Mouse (Mus musculus) embryo, embryonic 9.5 days (tissue): ENCODE results near the gene Gm38392.
"Not testable (repeated sequence)": the region's sequence is repeated elsewhere in the genome, so short reads cannot be mapped to it uniquely, and the experiment has no call there.

Experiments used
- DNase-seq: peaks from one replicate; pipeline ENCODE4 v3.0.0-alpha.2; 2017; ENCODE audit errors: extremely low spot score

The Gm38392 gene

DNA sequence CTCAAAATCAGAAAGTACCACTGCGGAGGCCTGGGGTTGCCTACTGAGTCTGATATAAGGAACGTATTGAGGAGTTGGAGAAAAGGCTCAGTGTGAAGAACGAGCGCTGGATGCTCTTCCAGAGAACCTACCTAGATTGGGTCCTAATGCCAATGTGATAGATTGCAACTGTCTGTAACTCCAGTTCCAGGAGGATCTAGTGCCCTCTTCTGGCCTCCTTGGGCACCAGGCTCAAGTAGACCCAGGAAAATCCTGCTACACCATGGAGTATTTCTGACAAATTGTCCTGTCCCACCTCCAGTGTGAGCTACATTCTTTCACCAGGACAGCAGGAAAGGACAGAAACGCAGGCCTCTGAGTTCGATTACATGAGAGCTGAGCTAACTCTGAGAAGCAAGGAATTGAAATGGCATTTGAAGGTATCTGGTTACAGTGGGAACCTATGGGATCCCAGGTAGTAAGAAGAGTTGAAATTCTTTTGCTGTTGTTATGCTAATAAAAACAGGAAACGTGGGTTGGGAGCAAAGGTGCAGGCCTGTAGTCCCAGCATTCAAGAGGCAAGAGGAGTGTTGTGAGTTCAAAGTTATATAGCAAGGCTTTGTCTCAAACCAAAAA lies 10.4 kb downstream of the Gm38392 start:
- no peak for DNase-seq

DNA sequence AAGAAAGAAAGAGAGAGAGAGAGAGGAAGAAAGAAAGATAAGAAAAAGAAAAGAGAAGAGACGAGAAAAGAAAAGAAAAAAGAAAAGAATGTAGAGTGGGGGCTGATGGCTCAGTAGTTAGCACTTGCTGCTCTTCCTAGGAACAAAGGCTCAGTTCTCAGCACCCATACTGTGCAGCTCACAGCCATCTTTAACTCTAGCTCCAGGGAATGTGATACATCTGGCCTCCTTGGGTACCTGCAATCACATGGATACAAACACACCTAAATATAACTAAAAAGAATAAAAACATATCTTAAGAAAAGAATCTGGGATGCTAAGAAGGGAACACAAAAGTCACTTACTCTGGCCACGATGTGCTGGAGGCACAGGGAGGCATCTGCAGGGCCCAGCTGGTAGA lies 10.9 kb downstream of the Gm38392 start:
- DNase-seq: no peak

DNA sequence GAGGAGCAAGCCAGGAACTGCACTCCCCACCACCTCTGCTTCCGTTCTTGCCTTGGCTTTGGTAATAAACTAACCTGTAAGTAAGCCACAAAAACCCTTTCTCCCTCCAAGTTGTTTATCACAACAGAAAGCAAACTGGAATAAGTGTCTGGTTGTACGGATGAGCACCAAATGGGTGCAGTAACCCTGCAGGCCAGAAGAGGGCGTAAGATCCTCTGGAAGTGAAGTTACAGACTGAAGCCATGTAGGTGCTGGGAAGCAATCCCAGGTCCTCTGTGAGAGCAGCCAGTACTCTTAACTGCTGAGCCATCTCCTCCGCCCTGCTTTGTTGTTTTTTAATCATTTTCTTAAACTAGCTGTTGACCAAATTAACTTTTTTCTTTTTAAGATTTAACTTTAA lies 13.0 kb downstream of the Gm38392 start:
- no peak for DNase-seq

DNA sequence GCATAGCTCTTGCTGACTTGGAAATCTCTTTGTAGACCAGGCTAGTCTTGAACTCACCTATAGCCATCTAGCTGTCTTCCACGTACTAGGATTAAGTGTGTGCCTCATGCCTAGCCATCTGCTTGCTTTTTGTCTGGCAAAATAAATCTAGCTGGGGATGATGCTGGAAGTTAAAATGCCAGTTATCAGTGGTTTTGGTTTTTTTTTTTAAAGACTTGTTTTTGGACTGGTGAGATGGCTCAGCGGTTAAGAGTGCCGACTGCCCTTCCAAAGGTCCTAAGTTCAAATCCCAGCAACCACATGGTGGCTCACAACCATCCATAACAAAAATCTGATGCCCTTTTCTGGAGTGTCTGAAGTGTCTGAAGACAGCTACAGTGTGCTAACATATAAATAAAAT lies 15.2 kb downstream of the Gm38392 start:
- DNase-seq: no peak

DNA sequence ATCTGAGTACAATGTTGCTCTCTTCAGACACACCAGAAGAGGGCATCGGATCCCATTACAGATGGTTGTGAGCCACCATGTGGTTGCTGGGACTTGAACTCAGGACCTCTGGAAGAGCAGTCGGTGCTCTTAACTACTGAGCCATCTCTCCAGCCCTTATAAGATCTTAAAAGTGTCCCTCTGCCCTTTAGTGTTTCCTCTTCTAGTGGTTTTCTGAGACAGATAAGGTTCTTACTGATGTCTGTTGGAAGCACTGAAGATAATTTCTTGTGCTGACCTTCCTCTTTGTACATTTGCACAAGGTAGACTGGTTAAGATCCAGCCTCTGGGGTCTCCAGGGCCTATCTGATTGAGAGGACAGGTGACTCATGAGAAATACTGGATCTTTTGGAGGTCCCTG lies 15.7 kb downstream of the Gm38392 start:
- not testable (repeated sequence) for DNase-seq

DNA sequence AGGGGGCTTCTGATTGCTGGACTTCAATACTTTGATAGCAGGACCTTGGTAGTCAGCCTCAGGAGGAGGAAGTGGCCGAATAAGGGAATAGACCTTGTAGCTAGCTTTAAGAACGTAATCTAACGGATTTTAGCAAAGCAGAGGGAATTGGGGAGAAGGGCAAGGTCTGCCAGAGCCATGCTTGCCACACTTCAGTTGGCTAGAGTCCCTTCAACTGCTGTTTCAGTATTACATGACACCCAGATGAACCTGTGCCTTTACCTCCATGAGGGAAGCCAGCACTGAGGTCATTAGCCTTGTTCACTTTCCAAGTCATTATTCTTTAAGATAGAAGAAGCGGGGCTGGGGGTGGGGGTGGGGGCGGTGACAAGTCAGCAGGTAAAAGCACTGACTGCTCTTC lies 18.0 kb downstream of the Gm38392 start:
- no peak for DNase-seq

DNA sequence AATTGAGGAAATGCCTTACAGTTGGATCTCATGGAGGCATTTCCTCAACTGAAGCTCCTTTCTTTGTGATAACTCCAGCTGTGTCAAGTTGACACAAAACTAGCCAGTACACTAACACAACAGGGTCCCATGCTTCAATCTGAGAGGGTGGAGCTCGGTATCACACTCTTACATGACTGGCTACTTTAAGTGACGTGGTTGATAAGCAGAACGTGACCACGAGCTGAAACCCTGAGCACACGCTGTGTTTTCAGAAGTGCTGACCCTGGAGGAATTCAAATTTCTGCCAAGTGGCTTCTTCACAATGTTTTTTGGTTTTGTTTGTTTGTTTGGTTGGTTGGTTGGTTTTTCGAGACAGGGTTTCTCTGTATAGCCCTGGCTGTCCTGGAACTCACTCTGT lies 19.0 kb downstream of the Gm38392 start:
- not testable (repeated sequence) for DNase-seq

DNA sequence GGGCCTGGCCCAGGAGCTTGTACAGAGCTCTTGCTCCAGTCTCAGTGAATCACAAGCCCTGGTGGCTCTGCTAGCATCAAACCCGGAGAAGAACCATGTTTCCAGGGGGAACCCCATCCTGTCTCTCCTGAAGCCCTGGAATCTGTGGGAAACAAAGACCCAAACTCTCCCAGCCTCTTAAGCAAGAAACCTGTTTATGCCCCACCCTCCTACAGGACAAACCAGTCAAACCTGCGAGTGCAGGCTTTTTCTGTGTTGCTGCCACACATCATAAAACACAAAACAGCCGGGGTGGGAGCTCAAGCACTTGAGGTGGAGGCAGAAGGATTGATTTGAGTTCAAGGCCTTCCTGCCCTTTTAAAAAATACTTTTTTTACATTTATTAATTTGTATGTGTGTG lies 24.7 kb downstream of the Gm38392 start:
- no peak for DNase-seq

DNA sequence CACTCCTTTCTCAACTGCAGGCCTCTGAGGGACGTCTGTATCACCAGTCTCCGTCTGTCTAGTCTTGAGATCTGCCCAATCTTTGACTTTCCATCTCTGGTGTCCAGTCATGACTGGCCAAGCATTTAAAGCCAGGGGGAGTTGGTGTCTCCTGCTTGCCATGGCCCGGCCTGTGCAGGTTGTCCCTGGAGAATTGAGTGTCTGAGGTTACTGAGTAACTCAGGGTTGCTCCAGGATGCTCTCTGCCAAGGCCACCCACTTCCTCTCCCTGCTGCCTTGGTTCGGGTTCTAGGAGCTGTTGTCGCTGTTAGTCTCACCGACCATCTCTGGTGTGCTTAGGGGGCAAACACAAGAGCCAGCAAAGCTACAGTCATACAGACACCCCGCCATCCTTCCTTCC lies 30.6 kb downstream of the Gm38392 start:
- DNase-seq: no peak

DNA sequence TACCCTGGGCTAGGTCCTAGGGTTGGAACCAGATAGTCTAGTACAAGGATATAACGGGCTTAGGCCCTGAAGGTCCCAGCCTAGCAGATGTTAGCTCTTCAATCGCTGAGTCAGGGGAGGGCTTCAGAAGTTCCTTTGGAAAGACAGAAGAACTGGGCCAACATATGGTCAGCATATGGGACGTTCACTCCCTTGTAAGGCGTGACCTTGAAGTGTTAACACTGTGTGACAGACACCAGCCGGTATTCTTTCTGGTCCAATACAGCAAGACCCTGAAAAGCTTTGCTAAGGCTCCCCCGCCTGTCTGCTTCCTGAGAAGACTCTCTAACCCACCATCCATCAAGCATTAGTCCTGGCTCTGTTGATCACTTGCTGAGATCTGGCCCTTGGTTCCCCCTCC lies 31.1 kb downstream of the Gm38392 start:
- no peak for DNase-seq

DNA sequence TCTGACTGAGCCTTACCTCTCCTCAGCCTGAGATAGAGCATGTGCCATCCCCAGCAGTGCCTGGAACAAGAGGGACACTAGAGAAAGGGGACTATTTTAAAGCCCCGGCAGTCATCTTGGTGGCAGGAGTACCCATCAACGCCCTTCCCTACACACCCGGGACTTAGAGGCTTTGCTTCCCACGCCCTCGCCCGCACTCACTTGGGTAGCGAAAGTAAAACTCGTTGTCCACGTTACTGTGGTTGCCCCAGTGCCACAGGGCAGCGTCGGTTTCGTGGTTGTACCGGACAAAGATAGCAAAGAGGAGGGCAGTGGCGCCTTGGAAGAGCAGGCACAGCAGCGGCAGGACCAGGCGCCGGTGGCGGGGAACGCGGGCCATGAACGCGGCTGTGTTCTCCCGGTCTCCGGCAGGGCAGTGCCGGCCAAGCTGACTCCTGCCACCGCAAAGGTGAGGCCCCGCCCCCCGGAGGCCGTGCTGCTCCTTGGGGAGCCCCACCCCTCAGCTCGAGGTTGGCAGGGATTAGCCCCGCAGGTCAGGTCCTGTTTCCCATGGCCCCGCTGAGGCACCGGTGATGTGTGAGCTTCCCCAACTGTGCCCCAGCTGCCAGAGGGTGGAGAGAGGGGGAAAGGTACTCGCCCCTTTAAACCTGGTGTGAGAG lies 32.6 kb downstream of the Gm38392 start, which contains the start of gene Rhbg:
Gene Rhbg (minus strand): TSS at position 442 of the 659 bp plus-strand sequence.
- no peak for DNase-seq

DNA sequence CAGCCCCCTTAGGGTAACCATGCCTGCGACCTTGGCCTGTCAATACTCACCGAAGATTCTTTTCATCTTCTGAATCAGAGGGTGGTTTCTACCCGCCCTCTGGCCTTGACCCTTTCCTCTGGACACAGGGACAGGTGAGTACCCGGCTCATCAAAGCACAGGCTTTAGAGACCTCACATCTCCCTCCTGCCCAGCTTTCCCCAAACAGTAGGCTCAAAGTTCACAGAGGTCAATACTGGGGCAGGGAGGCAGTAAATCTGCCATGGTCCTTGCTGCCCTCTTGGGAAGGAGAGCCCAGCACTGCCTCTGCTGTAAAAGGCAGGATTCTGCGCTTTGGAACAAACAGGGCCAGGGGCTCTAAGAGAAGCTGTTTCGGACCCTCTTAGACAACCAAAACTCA lies 34.3 kb downstream of the Gm38392 start:
- no peak for DNase-seq

DNA sequence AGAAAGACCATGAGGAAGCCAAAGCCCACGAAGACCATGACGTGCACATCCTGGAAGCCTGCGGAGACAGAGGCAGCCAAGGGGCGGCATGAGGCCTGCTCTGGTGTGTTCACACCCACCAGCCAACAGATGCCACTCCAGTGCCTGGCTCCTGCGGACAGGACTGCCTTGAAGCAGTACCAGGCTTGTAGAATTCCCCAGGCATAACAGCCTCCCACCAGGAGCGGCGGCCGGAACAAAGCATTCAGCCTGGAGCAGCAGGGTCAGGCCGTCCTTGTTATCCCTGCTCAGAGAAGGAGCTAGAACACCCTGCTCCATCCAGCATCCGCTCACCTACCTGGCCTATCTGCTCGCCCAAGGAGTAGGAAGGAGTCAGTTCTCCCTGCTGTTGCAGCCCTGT lies 38.6 kb downstream of the Gm38392 start:
- no peak for DNase-seq

DNA sequence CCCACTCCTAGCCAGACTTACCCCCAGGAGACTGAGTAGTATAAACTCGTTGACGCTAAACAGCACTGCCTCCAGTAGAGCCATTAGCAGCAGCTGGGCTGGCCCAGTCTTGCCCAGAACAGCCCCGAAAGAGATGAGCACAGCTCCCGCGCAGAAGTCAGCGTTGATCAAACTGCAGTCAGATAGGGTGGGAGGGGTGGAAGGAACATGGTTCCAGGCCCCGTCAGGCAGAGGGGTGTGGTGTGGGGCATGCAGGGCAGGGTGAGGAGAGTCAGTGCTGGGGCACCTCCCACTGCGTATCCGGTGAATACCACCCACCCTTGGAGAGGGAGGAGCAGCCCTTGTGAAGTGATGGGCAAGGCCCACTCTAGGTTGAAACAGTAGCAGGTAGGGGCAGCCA lies 39.3 kb downstream of the Gm38392 start:
- no peak for DNase-seq

DNA sequence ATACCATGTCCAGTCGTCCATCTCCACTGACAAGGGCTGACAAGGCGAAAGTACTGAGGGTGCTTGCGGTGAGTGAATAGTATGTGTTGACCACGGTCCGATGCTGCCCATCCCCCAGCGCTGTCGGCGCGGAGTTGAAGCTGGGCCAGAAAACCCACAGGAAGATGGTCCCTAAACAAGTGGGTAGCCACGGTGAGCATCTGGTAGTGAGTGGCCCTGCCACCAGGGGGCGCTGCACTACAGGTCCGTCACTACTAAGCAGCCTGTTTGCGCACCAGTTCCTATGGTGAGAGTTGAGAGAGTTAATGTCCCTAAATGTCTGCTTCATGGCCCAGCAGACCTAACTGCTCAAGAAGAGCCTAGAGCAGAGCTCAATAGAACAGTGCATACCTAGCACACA lies 41.2 kb downstream of the Gm38392 start:
- peak; percentile 69 for DNase-seq

DNA sequence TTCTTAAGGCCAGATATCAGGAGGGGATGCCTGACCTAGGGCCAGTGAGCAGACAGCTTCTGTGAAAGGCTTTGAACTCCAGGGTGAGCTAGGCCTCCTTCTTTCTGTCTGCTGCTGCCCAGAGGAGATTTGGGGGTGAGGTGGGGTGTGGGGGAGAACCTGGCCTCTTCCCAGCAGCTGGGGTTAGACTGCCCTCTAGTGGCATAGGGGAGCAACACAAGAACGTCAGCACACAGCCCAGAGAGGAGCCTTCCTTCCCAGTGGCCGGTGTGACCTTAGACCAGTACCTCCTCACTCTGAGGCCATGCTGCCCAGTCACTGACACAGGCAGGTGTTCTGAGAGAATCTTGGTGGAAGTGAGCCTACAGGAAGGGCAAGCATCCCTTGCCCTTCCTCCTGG lies 42.9 kb downstream of the Gm38392 start:
- peak; percentile 58 for DNase-seq

DNA sequence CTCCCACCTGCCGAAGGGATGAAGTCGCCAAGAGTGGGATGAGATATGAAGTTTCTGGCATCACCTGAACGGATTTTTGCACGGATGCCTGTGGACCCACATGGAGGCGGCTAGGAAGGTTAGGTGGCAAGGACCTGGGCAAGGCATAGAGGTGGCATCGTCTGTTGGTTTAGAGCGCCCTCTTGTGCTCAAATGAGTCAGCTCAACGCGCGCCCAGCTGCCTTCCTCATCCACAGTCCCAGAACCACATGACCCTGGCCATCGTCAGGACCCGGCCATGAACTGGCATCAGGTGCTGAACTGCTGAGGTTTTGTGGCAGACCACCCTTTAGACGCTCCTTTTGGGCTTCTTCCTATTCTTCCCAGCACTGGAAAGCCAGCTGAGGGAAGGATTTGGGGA lies 44.5 kb downstream of the Gm38392 start:
- DNase-seq: peak; percentile 81

DNA sequence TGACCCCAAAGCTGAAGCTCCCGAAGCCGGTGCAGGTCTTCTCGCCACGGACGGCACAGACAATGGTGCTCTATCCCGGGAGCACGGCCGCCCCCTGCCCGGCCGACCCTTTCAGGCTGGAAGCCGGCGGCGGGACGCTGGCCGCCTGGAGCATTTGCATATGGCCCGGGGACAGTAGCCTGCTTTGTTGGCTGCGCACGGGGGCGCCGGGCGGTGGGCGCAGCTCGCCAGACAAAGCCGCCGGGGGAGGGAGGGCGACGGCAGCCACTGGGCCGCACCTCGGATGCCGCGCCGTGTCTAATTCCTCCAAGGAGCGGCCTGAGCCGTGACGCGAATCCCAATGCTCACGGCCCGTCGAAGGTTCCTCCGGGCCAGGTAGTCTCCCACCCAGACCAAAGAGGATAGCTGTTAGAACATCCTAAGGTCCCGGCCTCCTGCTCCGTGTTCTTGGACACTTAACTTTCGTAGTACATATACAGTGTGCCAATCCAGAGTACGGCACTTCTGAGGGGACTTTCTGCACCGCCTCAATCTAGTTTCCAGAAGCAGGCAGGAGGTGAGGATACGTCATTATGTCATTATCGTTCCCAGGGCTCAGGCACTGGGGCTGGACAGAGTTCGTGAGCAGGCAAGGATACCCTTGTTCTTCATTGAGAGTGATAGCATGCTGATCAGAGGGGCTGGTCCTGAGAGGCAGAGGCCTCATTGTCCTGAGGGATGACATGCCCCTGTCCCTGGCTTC lies 45.8 kb downstream of the Gm38392 start:
- DNase-seq: peak; percentile 47

DNA sequence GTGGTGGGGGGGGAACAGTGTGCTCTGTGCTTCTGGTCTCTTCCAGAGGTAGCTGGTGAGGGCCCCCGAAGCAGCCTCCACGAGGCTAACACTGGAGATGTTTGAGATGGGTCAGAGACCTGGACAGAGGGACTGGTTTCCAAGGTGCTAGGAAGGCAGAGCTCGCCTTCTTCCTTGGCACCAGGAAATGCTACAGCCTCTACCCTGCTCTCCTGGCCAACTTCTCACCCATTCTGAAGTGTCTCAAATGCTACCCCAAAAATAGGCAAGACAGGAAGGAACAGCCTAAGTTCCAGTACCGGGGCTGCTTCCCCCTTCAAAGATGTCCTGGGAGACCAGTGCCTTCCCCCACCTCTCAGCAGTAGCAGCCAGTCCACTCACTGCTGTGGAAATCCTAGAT lies 47.6 kb downstream of the Gm38392 start:
- DNase-seq: no peak

DNA sequence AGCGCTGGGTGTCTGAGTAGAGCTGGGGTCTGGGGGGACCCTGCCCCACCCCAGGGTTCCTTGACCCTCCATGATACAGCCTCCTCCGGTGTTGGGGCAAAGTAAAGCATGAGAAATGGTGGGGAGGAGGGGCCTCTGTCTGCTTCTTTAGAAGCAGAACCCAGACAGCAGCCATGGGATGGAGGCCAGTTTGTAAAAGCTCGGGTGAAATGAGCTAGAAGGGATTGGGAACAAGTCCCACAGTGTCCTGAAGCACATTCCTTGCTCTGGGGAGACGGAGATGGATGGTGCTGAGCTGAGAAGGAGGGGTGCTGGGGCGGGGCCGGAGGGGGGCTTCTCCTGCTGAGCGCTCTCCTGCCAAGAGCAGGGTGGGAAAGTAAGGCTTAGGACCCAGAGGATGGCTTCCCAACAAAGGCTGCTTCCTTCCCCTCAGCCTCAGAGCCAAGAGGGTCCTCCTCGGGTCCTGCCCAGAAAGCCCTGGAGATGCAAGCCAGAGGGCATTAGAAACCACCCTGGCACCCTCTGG lies 48.1 kb downstream of the Gm38392 start:
- no peak for DNase-seq

DNA sequence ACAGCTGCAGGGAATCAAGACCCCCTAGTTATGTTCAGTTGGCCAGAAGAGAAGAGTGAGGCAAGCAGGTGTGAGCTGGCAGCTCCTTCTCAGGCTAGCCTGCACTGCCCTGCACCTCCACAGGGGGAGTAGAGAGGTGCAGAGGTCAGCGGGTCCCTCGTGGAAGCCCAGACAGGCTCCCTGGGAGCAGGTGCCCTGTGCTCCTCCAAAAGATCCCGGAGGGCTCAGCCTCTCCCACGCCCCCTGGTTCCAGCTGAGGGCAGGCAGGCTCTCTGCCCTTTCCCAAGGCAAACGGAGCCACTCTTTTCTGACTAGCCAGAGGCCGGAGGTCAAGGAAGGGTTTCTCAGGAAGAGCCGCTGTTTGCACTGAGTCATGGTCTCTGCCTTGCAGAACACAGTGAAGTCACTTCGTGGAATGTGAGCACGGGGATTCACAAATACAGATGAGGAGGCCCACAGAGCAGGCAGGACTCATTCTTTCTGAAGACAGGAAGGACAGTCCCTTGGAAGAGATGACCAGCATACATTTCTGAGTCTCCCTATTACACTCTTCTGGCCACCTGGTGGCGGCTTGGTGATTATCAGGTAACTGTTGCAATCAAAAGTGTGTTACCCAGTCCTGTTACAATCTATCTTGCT lies 49.3 kb downstream of the Gm38392 start:
- DNase-seq: no peak

DNA sequence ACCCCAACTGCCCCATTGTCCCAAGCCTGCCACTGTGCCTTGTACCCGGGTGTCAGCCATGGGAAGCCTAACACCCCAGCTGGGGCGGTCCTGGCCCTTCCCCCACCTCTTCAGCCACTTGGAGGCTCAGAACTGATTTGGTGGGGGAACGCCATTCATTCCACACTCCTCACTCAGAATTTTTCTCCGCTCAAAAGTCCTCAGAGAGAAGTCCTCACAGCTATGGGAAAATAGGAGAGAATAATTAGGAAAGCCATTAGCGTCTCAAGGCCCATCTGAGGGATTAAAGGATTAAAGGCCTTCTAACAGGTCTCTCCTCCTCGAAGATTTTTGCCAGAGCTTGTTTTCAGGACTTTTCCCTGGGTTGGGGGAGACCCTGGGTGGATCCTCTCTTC lies 49.9 kb downstream of the Gm38392 start:
- DNase-seq: no peak
